Mouse (Mus musculus) neural tube, embryonic 14.5 days (tissue): ENCODE data around the gene Rnf180. TPM values are rescaled to one million over a fixed set of nuclear protein-coding genes. Genes with fewer than 3 reads are reported as not detected.

Experiments used
- ATAC-seq: fragments of 200-750 bp; cut with Nextera tagmentation; 2 replicates; pipeline ENCODE4 v1.8.0; 2017; ENCODE audit warnings: low read depth, mild to moderate bottlenecking, moderate TSS enrichment, moderate library complexity
- H3K27ac ChIP-seq: fragments of 300-500 bp; sonication (generic); 2 replicates; pipeline ENCODE4 v1.5.1; 2014; ENCODE audit warnings: low read depth, mild to moderate bottlenecking, control low read depth, low read length, moderate library complexity, mixed read lengths
- H3K27me3 ChIP-seq: fragments of 300-500 bp; sonication (generic); 2 replicates; pipeline ENCODE4 v1.6.1; 2014; ENCODE audit warnings: low read length; ENCODE audit not compliant: control insufficient read depth, insufficient read depth
- H3K36me3 ChIP-seq: fragments of 300-500 bp; sonication (generic); 2 replicates; pipeline ENCODE4 v1.6.1; 2014; ENCODE audit warnings: low read length, mixed read lengths; ENCODE audit not compliant: control insufficient read depth, insufficient read depth
- H3K4me1 ChIP-seq: fragments of 300-500 bp; sonication (generic); 2 replicates; pipeline ENCODE4 v1.6.1; 2014; ENCODE audit warnings: low read length; ENCODE audit not compliant: control insufficient read depth, insufficient read depth
- H3K4me2 ChIP-seq: fragments of 300-500 bp; sonication (generic); 2 replicates; pipeline ENCODE4 v1.6.1; 2014; ENCODE audit warnings: mild to moderate bottlenecking, low read depth, low read length, control low read depth
- H3K4me3 ChIP-seq: fragments of 300-500 bp; sonication (generic); 2 replicates; pipeline ENCODE4 v1.5.1; 2014; ENCODE audit warnings: low read depth, low read length, control low read depth, mixed read lengths
- H3K9ac ChIP-seq: fragments of 300-500 bp; sonication (generic); replicated peaks from 2 replicates; pipeline ENCODE4 v1.6.1; 2014; ENCODE audit warnings: low read depth, mild to moderate bottlenecking, control low read depth, low read length, mixed read lengths
- H3K9me3 ChIP-seq: fragments of 300-500 bp; sonication (generic); 2 replicates; pipeline ENCODE4 v1.6.1; 2016; ENCODE audit warnings: low read length; ENCODE audit not compliant: control insufficient read depth
- WGBS: fragments of 180-500 bp; shearing (Covaris S2); extraction: QIAGEN DNeasy Blood & Tissue Kit; methylation state at CpG from one replicate; pipeline ENCODE4 v1.1.7; 2014; 5-methylcytosine and 5-hydroxymethylcytosine counted together
- polyA plus RNA-seq: library from polyadenylated mRNA; unstranded; fragments of >200 nt; fragmentation: Nextera tagmentation; extraction: Ambion mirVana; gene quantifications from 2 replicates; pipeline ENCODE4 v1.2.1, GENCODE M21; 2014

Gene Rnf180
- polyA plus RNA-seq, 1 experiment from 2014 or later = 36.9 TPM

DNA sequence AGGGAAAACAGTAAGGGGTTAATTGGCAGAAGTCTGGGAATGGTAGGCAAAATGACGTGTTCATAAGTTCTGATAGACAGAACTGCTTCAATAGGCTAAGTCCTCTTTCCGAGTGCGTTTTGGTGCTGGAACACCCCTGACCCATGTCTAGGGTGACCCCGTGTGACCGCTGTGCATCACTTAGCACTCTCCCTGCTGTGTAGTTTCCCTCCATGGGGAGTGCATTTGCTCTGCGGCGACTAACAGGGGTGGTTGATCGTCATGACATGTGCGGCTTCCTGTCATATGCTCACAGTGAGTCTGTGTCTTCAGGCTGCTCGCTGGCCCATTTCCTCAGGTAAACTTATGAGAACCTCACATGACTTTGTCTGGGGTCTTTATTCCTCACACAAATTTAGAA is 70.6 kb downstream of the Rnf180 start:
- WGBS = 56% methylated on average over 10 of the region's 10 CpGs
- no peak overlapping the region for H3K4me2 ChIP-seq
- H3K9me3 ChIP-seq = no peaks in the 10 kb centered on the region
- ATAC-seq = peak; percentile 42; the same call in 1 of the 2 replicates
- H3K4me1 ChIP-seq = no peaks in the 10 kb centered on the region
- no peak overlapping the region for H3K9ac ChIP-seq
- no peak overlapping the region for H3K27ac ChIP-seq
- H3K36me3 ChIP-seq = no peaks in the 10 kb centered on the region
- no peak overlapping the region for H3K4me3 ChIP-seq
- no peaks in the 10 kb centered on the region for H3K27me3 ChIP-seq

DNA sequence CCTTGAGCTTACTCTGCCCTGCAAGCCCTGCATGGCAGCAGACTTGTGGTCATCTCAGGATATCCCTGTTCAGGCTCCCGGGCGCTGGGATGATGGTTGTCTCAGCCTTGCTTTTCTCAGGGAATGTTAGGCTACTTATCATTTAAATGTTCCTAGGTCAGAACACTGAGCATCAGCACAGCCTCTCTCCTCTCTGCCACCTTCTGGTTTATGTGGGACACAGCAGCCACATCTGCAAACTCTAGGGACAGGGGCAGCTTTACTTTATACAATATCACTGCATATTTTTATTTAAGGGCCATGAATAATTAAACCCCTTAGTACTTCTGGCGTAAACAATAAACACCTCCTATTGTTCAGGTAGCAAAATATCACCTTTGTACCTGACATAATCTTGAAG is 71.5 kb downstream of the Rnf180 start:
- no peak overlapping the region for H3K27ac ChIP-seq
- no peaks in the 10 kb centered on the region for H3K9me3 ChIP-seq
- H3K4me2 ChIP-seq = no peak overlapping the region
- peak; percentile 77; the same call in 1 of the 2 replicates for ATAC-seq
- no peak overlapping the region for H3K9ac ChIP-seq
- no peaks in the 10 kb centered on the region for H3K36me3 ChIP-seq
- no peaks in the 10 kb centered on the region for H3K4me1 ChIP-seq
- H3K4me3 ChIP-seq = no peak overlapping the region
- H3K27me3 ChIP-seq = no peaks in the 10 kb centered on the region
- WGBS = 75% methylated on average over 3 of the region's 3 CpGs

DNA sequence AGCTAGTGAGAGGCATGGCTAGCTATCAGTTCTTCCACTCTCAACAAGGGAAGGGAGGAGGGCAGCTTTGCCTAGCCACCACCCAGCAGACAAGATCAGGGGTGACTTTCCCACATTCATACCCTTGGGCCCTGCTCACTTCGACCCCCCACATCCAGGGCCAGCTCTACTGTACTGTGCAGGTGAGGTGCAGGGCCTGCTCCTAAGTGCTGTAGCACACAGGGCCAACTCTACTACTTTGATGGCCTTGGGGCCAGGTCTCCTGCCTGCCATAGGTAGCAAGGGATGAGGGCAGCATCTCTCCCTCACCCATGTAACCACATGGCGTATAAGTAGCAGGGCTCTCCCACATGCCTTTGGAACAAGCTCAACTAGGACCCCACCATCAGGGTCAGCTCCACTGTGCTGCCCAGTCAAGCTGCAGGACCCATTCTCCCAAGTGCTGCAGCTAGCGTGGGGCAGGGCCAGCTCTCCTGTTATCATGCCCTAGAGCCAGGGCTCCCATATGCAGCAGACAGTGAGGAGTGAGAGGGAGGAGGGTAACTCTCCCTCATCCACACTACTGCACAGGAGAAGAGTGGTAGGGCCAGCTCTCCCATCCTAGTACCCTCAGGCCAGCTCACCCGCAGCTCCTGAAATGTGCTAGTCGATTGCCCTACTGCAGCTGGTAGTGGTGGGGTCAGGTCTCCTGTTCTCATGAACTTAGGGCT is 72.4 kb downstream of the Rnf180 start:
- no peak overlapping the region for H3K9ac ChIP-seq
- WGBS = 91% methylated on average over 5 of the region's 5 CpGs
- H3K4me3 ChIP-seq = no peak overlapping the region
- H3K4me1 ChIP-seq = no peaks in the 10 kb centered on the region
- no peak overlapping the region for H3K4me2 ChIP-seq
- H3K9me3 ChIP-seq = no peaks in the 10 kb centered on the region
- no peaks in the 10 kb centered on the region for H3K36me3 ChIP-seq
- ATAC-seq = peak; percentile 11; the same call in 1 of the 2 replicates
- no peaks in the 10 kb centered on the region for H3K27me3 ChIP-seq
- no peak overlapping the region for H3K27ac ChIP-seq

DNA sequence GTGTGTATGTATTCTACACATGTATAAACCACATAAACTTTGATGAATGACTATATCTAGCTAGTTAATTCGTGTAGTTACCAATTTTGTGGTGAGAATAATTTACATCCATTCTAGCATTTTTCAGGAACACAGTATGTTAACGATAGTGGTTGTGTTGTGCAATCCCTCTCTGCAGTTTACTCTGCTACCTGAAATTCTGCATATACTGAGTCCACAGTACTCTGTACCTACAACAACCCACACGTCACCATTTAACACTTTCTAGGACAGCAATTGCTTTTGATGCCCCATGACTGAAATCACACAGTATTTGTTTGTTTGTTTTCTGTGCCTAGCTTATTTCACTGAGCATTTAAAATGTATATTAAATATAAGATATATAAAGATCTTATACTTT is 83.9 kb downstream of the Rnf180 start:
- Histone ChIP-seq H3K36me3 (no peaks in the 10 kb centered on the region), H3K9ac (no peak overlapping the region), H3K9me3 (no peaks in the 10 kb centered on the region), H3K27me3 (no peaks in the 10 kb centered on the region), H3K4me3 (no peak overlapping the region), H3K4me2 (no peak overlapping the region), H3K27ac (no peak overlapping the region), H3K4me1 (no peaks in the 10 kb centered on the region)
- no peak for ATAC-seq
- WGBS = 84% methylated on average over 3 of the region's 3 CpGs

DNA sequence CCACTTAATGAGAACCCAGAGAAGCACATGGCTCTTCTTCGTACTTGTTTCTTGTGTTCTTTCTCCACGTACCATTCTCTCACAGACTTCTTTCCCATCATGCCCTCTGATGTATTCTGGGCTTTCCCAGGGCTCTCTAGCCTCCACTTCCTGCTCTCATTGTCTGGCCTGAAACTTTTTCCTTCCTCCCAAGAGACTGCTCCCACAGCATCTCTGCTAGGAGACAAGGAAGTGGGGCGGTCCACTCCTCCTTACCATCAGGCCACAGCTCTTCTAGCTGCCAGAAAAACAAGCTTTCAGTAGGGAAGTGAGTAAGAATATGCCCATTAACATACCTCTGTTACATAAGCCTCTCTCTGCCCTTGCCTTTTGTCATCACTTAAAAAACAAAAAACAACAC is 90.8 kb downstream of the Rnf180 start:
- no peak for ATAC-seq
- H3K36me3 ChIP-seq = no peaks in the 10 kb centered on the region
- H3K4me1 ChIP-seq = no peaks in the 10 kb centered on the region
- H3K27me3 ChIP-seq = no peaks in the 10 kb centered on the region
- no peak overlapping the region for H3K4me2 ChIP-seq
- no peak overlapping the region for H3K4me3 ChIP-seq
- H3K9me3 ChIP-seq = no peaks in the 10 kb centered on the region
- no peak overlapping the region for H3K27ac ChIP-seq
- 97% methylated on average over 3 of the region's 3 CpGs for WGBS
- H3K9ac ChIP-seq = no peak overlapping the region

DNA sequence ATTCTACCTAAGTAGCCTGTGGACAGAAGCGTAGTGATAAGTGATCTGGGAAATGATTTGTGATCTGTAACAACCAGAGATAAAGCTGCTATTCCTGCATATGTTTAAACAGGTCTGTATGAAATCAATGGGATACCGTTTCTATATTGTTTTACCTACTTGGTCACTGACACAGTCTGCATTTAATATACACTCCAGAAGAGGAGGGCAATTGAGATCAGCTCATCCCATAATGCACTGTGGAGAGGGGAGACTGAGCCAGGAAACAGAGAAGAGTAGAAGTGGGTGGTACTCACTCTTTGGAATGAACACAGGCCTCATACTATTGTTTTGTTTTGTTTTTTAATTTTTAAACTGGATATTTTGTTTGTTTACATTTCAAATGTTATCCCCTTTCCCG is 96.0 kb downstream of the Rnf180 start:
- ATAC-seq = peak; percentile 17; the same call in 1 of the 2 replicates
- H3K9me3 ChIP-seq = no peaks in the 10 kb centered on the region
- 69% methylated on average over 3 of the region's 3 CpGs for WGBS

DNA sequence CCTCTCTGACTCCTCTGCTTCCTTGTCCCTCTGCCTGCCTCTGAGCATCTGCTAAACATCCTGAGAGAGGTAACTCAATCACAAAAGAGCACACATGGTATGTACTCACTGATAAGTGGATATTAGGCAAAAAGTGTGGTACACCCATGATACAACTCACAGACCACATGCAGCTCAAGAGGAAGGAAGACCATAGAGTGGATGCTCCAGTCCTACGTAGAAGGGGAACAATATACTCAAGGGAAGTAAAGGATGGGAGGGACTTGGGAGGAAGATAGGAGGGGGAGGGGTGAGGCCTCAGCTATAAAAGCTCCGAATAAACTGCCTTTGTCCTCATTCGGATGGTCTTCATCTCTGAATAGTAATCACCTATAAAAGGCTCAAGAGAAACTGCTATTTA is 96.6 kb downstream of the Rnf180 start:
- no peak overlapping the region for H3K4me3 ChIP-seq
- no peak for ATAC-seq

More for the DNA sequence above, 96.0 kb downstream of the Rnf180 start:
- no peak overlapping the region for H3K4me2 ChIP-seq
- no peaks in the 10 kb centered on the region for H3K4me1 ChIP-seq
- H3K9ac ChIP-seq = no peak overlapping the region
- H3K4me3 ChIP-seq = no peak overlapping the region
- no peak overlapping the region for H3K27ac ChIP-seq
- H3K36me3 ChIP-seq = no peaks in the 10 kb centered on the region
- no peaks in the 10 kb centered on the region for H3K27me3 ChIP-seq

DNA sequence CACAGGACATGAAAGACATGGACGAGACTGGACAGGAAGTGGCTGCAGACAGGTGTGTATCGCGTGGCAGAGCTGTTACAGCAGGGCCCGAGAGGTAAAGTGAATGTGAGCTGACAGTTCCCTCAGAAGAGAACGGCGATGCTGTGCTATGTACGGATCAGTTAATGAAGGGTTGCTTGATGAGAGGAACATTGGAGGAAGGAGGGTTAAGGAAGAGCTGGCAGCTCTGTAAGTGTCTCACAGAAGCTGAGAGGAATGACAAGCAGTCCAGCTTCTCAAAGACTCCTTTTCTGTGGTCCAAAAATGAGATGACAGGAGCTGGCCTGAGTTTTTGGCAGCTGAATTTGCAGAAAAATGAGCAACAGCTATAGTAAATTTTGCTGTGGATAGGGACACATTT is 101.0 kb downstream of the Rnf180 start:
- 83% methylated on average over 7 of the region's 7 CpGs for WGBS
- no peak overlapping the region for H3K4me2 ChIP-seq

More for the DNA sequence above, 96.6 kb downstream of the Rnf180 start:
- H3K27ac ChIP-seq = no peak overlapping the region
- no peak overlapping the region for H3K4me2 ChIP-seq
- no peaks in the 10 kb centered on the region for H3K4me1 ChIP-seq
- no peak overlapping the region for H3K9ac ChIP-seq
- H3K36me3 ChIP-seq = no peaks in the 10 kb centered on the region
- no peaks in the 10 kb centered on the region for H3K9me3 ChIP-seq
- WGBS = 16% methylated on average over 3 of the region's 3 CpGs
- no peaks in the 10 kb centered on the region for H3K27me3 ChIP-seq

DNA sequence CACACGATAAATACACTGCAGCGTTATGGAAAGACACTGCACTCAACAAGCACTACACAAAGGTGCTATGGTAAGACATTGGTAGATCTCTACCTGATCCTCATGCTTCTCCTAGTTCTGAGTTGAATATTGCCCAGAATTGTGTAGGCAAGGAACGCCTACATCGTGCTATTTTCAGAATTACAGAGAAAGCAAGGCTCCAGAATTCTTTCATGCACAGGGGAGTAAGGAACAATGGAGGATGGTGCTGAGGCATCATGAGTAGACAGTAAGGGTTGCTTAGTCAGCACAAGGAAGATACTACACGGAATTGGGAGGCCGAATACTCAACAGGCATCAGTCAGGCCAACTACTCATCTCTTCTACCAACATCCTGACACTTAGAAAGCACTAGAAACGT is 105.9 kb downstream of the Rnf180 start:
- Histone ChIP-seq H3K9me3 (no peaks in the 10 kb centered on the region), H3K4me2 (no peak overlapping the region), H3K9ac (no peak overlapping the region), H3K36me3 (no peaks in the 10 kb centered on the region), H3K4me1 (no peaks in the 10 kb centered on the region), H3K4me3 (no peak overlapping the region), H3K27ac (no peak overlapping the region), H3K27me3 (no peaks in the 10 kb centered on the region)
- 91% methylated on average over 7 of the region's 7 CpGs for WGBS
- ATAC-seq = no peak

More for the DNA sequence above, 101.0 kb downstream of the Rnf180 start:
- no peaks in the 10 kb centered on the region for H3K9me3 ChIP-seq
- no peaks in the 10 kb centered on the region for H3K36me3 ChIP-seq
- no peak overlapping the region for H3K4me3 ChIP-seq
- ATAC-seq = no peak
- no peak overlapping the region for H3K9ac ChIP-seq
- no peak overlapping the region for H3K27ac ChIP-seq
- no peaks in the 10 kb centered on the region for H3K4me1 ChIP-seq
- H3K27me3 ChIP-seq = no peaks in the 10 kb centered on the region
